Mouse (Mus musculus) large intestine, adult 2 months (tissue): Measurements from ENCODE around the gene Rsg1. TPM values are rescaled to one million over a fixed set of nuclear protein-coding genes. Genes with fewer than 3 reads are reported as not detected.

ENCODE experiments used
- DNase-seq: peaks from one replicate; pipeline ENCODE4 v3.0.0-alpha.2; 2012; ENCODE audit warnings: low read depth, low spot score
- WGBS: fragments of 180-500 bp; shearing (Covaris S2); methylation state at CpG from one replicate; pipeline ENCODE4 v1.1.7; 2018; 5-methylcytosine and 5-hydroxymethylcytosine counted together
- polyA plus RNA-seq: library from polyadenylated mRNA; depleted of rRNA; stranded (reverse); fragments of >200 nt; gene quantifications from 2 replicates; pipeline ENCODE4 v1.2.3, GENCODE M21; 2012

Gene Rsg1
- polyA plus RNA-seq, 1 experiment, result 0.55 TPM

GRCm38 (mm10) chr4:141244931-141245425 is 31.2 kb downstream of the Rsg1 start:
- no peak for DNase-seq

GRCm38 (mm10) chr4:141246089-141246997 is 32.6 kb downstream of the Rsg1 start:
- DNase-seq, result no peak
- WGBS, result 69% methylated on average over 24 of the region's 24 CpGs

More at GRCm38 (mm10) chr4:141244931-141245425, 31.2 kb downstream of the Rsg1 start:
- 30% methylated on average over 9 of the region's 9 CpGs for WGBS

- DNase-seq, result no peak
- 68% methylated on average over 17 of the region's 17 CpGs for WGBS
These were observed 33.2 kb downstream of the Rsg1 start for GRCm38 (mm10) chr4:141246998-141247350.

GRCm38 (mm10) chr4:141247776-141248613 is 34.2 kb downstream of the Rsg1 start:
- 5% methylated on average over 60 of the region's 60 CpGs for WGBS
- DNase-seq, result no peak

- DNase-seq, result no peak
- WGBS, result 45% methylated on average over 11 of the region's 11 CpGs
These were observed 34.8 kb downstream of the Rsg1 start for GRCm38 (mm10) chr4:141248614-141248978.

GRCm38 (mm10) chr4:141249383-141249782 is 35.6 kb downstream of the Rsg1 start:
- no peak for DNase-seq
- 88% methylated on average over 11 of the region's 11 CpGs for WGBS

GRCm38 (mm10) chr4:141251071-141251470 is 37.3 kb downstream of the Rsg1 start:
- DNase-seq, result no peak
- 91% methylated on average over 8 of the region's 8 CpGs for WGBS

- WGBS, result 65% methylated on average over 2 of the region's 2 CpGs
- DNase-seq, result no peak
These were observed 38.9 kb downstream of the Rsg1 start for GRCm38 (mm10) chr4:141252641-141253040.

- DNase-seq, result no peak
- 66% methylated on average over 16 of the region's 16 CpGs for WGBS
These were observed 40.5 kb downstream of the Rsg1 start for GRCm38 (mm10) chr4:141254234-141254633.

- 80% methylated on average over 5 of the region's 5 CpGs for WGBS
- no peak for DNase-seq
These were observed 43.7 kb downstream of the Rsg1 start for GRCm38 (mm10) chr4:141257440-141257839.

GRCm38 (mm10) chr4:141259413-141259812 is 45.7 kb downstream of the Rsg1 start:
- WGBS, result 46% methylated on average over 12 of the region's 12 CpGs
- no peak for DNase-seq

- WGBS, result 14% methylated on average over 16 of the region's 16 CpGs
These were observed 46.4 kb downstream of the Rsg1 start for GRCm38 (mm10) chr4:141260007-141260723.

GRCm38 (mm10) chr4:141262906-141263637 is 49.3 kb downstream of the Rsg1 start:
- 83% methylated on average over 10 of the region's 10 CpGs for WGBS
- DNase-seq, result no peak

More at GRCm38 (mm10) chr4:141260007-141260723, 46.4 kb downstream of the Rsg1 start:
- peak; percentile 84 for DNase-seq

- DNase-seq, result no peak
- 91% methylated on average over 3 of the region's 3 CpGs for WGBS
These were observed 52.4 kb downstream of the Rsg1 start for GRCm38 (mm10) chr4:141265979-141266637.

GRCm38 (mm10) chr4:141267250-141267649 is 53.5 kb downstream of the Rsg1 start:
- no peak for DNase-seq
- WGBS, result 72% methylated on average over 3 of the region's 3 CpGs

- DNase-seq, result no peak
- 43% methylated on average over 9 of the region's 9 CpGs for whole genome bisulfite sequencing
These were observed 54.1 kb downstream of the Rsg1 start for GRCm38 (mm10) chr4:141267837-141268236.

- 88% methylated on average over 4 of the region's 4 CpGs for WGBS
- no peak for DNase-seq
These were observed 54.6 kb downstream of the Rsg1 start for GRCm38 (mm10) chr4:141268350-141268749.

- no peak for DNase-seq
- WGBS, result 58% methylated on average over 6 of the region's 6 CpGs
These were observed 55.3 kb downstream of the Rsg1 start for GRCm38 (mm10) chr4:141269080-141269479.
